Mouse (Mus musculus) heart, embryonic 12.5 days (tissue): Measurements from ENCODE around the gene Abhd10. TPM values are rescaled to one million over a fixed set of nuclear protein-coding genes. Genes with fewer than 3 reads are reported as not detected.

Source experiments
- ATAC-seq: fragments of 200-750 bp; cut with Nextera tagmentation; 2 replicates; pipeline ENCODE4 v1.8.0; 2017; ENCODE audit warnings: moderate TSS enrichment, moderate library complexity; ENCODE audit not compliant: insufficient number of reproducible peaks, low FRiP score
- H3K27ac ChIP-seq: fragments of 300-500 bp; sonication (generic); 2 replicates; pipeline ENCODE4 v1.5.1; 2016; ENCODE audit warnings: mild to moderate bottlenecking, moderate library complexity; ENCODE audit not compliant: poor library complexity, severe bottlenecking
- H3K27me3 ChIP-seq: fragments of 300-500 bp; sonication (generic); replicated peaks from 2 replicates; pipeline ENCODE4 v1.6.1; 2016; ENCODE audit warnings: mild to moderate bottlenecking, moderate library complexity
- H3K36me3 ChIP-seq: fragments of 300-500 bp; sonication (generic); 2 replicates; pipeline ENCODE4 v1.6.1; 2016; ENCODE audit warnings: mild to moderate bottlenecking, moderate library complexity
- H3K4me1 ChIP-seq: fragments of 300-500 bp; sonication (generic); replicated peaks from 2 replicates; pipeline ENCODE4 v1.6.1; 2016; ENCODE audit warnings: mild to moderate bottlenecking
- H3K4me2 ChIP-seq: fragments of 300-500 bp; sonication (generic); 2 replicates; pipeline ENCODE4 v1.6.1; 2016; ENCODE audit warnings: mild to moderate bottlenecking, moderate library complexity
- H3K4me3 ChIP-seq: fragments of 300-500 bp; sonication (generic); 2 replicates; pipeline ENCODE4 v1.5.1; 2016; ENCODE audit warnings: mild to moderate bottlenecking
- H3K9ac ChIP-seq: fragments of 300-500 bp; sonication (generic); 2 replicates; pipeline ENCODE4 v1.6.1; 2016; ENCODE audit warnings: mild to moderate bottlenecking, moderate library complexity
- H3K9me3 ChIP-seq: fragments of 300-500 bp; sonication (generic); replicated peaks from 2 replicates; pipeline ENCODE4 v1.6.1; 2016; ENCODE audit warnings: mild to moderate bottlenecking, moderate library complexity
- WGBS: fragments of 180-500 bp; shearing (Covaris S2); methylation state at CpG from one replicate; pipeline ENCODE4 v1.1.7; 2016; 5-methylcytosine and 5-hydroxymethylcytosine counted together
- polyA plus RNA-seq: library from polyadenylated mRNA; unstranded; fragments of >200 nt; fragmentation: Nextera tagmentation; extraction: Ambion mirVana; gene quantifications from 2 replicates; pipeline ENCODE4 v1.2.1, GENCODE M21; 2016

The Abhd10 gene
- polyA plus RNA-seq, 1 experiment from 2014 or later: 29.1 TPM

DNA sequence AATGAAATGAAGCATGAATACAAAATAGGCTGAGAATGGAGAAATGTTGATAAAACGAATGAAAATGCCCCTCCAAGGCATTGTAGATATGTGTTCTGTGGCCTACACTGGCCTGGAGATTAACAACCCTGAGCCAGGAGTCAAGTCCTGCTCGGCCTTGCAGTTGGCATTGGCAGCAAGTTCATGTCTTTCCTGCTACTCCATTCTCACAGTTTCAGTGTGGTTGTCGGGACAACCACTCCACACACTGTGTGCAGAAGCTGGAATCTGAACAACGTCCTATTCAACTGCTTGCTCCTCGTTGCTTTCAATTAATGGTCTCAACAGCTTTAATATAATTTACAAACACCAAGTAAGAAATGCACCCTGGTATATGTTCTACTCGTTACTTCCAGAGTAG lies 44.8 kb downstream of the Abhd10 start:
- WGBS: 75% methylated on average over 6 of the region's 6 CpGs

GRCm38 (mm10) chr16:45695445-45696160 lies 47.2 kb downstream of the Abhd10 start:
- WGBS: 74% methylated on average over 9 of the region's 9 CpGs
- Histone ChIP-seq H3K9ac (no peak overlapping the region), H3K9me3 (no peaks in the 10 kb centered on the region), H3K4me3 (no peak overlapping the region), H3K36me3 (no peaks in the 10 kb centered on the region), H3K27ac (no peak overlapping the region), H3K27me3 (no peaks in the 10 kb centered on the region), H3K4me1 (no peaks in the 10 kb centered on the region), H3K4me2 (no peak overlapping the region)
- ATAC-seq: no peak

More for the DNA sequence above, 44.8 kb downstream of the Abhd10 start:
- Histone ChIP-seq H3K27ac (no peak overlapping the region), H3K9me3 (no peaks in the 10 kb centered on the region), H3K4me1 (no peaks in the 10 kb centered on the region), H3K36me3 (no peaks in the 10 kb centered on the region), H3K4me2 (no peak overlapping the region), H3K9ac (no peak overlapping the region), H3K4me3 (no peak overlapping the region), H3K27me3 (no peaks in the 10 kb centered on the region)
- ATAC-seq: no peak

DNA sequence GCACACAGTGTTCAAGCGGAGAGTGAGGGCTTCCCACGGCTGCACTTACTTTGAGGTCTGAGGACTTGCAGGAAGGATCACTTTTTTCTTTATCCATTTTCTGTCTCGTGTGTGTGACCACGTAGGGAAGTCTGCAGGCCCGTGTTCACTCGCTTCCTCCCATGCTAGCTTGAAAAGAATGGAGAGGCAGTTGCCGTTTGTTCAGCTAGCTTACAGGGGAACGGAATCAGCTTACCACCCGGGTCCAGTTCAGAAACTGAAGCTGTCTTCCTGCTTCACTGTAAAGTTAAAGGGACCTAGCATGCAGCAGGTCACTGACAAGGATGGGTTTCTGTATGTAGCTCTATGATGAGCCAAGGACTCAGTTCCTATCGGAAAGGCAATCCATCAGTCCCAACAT lies 49.2 kb downstream of the Abhd10 start, which contains the start of gene Tmprss7:
Tmprss7 (minus strand) TSS at position 101 of the 400 bp plus-strand sequence.
- no peak within 1 kb of the TSS for H3K4me3 ChIP-seq
- no peaks in the 10 kb centered on the region for H3K9me3 ChIP-seq
- no peak within 1 kb of the TSS for H3K27ac ChIP-seq
- no peak within 1 kb of the TSS for H3K9ac ChIP-seq
- H3K36me3 ChIP-seq: no peaks in the 10 kb centered on the region
- no peak for ATAC-seq
- no peaks in the 10 kb centered on the region for H3K27me3 ChIP-seq
- no peak within 1 kb of the TSS for H3K4me2 ChIP-seq
- no peaks in the 10 kb centered on the region for H3K4me1 ChIP-seq
- 75% methylated on average over 10 of the region's 10 CpGs for WGBS

- H3K9ac ChIP-seq: no peak overlapping the region
These were observed 49.9 kb downstream of the Abhd10 start for GRCm38 (mm10) chr16:45692851-45693250.

DNA sequence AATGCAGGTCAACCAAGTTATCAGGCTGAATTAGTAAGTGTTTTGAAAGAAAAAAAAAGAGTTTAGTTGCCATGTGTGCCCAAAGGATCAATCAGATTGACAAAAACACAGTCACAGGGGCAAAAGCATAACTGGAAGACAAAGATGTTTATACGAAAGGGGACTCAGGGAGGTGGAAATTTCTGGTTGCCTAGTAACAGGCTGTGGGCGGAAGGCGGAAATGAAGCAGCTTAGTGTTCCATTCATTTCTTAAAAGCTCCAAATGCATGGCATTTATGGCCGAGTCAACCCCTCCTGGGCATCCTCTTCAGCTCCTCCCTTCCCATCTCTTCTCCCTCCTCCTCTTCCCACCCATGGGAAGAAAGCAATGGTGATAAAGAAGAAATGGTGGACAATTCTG lies 52.6 kb downstream of the Abhd10 start:
- H3K4me1 ChIP-seq: no peaks in the 10 kb centered on the region
- H3K9ac ChIP-seq: no peak overlapping the region
- H3K27ac ChIP-seq: no peak overlapping the region
- H3K4me3 ChIP-seq: no peak overlapping the region
- WGBS: 53% methylated on average over 4 of the region's 4 CpGs
- H3K36me3 ChIP-seq: no peaks in the 10 kb centered on the region
- no peaks in the 10 kb centered on the region for H3K27me3 ChIP-seq
- no peak for ATAC-seq
- no peak overlapping the region for H3K4me2 ChIP-seq
- no peaks in the 10 kb centered on the region for H3K9me3 ChIP-seq

More at GRCm38 (mm10) chr16:45692851-45693250, 49.9 kb downstream of the Abhd10 start:
- no peaks in the 10 kb centered on the region for H3K36me3 ChIP-seq
- ATAC-seq: no peak
- H3K4me3 ChIP-seq: no peak overlapping the region
- H3K27ac ChIP-seq: no peak overlapping the region
- no peak overlapping the region for H3K4me2 ChIP-seq
- H3K9me3 ChIP-seq: no peaks in the 10 kb centered on the region
- WGBS: 70% methylated on average over 3 of the region's 3 CpGs
- H3K4me1 ChIP-seq: no peaks in the 10 kb centered on the region
- H3K27me3 ChIP-seq: no peaks in the 10 kb centered on the region

DNA sequence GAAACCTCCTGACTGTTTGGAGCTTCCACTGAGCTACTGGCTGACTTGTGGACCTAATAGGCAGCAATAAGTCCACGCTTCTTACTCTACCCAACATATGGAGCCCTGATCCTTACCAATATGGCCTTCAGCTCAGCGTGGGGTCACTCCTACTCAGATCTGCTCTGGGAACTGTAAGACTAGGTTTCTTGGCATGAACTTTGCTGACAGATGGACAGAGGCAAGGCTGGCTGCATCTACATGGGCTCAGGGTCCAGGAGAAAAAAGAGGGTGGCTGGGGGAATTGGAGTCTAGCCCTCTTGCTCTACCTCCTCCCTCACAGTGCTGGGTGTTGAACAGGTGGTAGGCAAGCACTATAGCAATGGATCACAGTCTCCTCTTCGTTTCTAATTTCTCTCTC lies 55.9 kb downstream of the Abhd10 start:
- Histone ChIP-seq H3K9me3 (no peaks in the 10 kb centered on the region), H3K36me3 (no peaks in the 10 kb centered on the region), H3K27me3 (no peaks in the 10 kb centered on the region), H3K27ac (no peak overlapping the region), H3K4me2 (no peak overlapping the region), H3K4me3 (no peak overlapping the region), H3K9ac (no peak overlapping the region), H3K4me1 (no peaks in the 10 kb centered on the region)
- ATAC-seq: no peak
- WGBS: 68% methylated on average over 3 of the region's 3 CpGs

DNA sequence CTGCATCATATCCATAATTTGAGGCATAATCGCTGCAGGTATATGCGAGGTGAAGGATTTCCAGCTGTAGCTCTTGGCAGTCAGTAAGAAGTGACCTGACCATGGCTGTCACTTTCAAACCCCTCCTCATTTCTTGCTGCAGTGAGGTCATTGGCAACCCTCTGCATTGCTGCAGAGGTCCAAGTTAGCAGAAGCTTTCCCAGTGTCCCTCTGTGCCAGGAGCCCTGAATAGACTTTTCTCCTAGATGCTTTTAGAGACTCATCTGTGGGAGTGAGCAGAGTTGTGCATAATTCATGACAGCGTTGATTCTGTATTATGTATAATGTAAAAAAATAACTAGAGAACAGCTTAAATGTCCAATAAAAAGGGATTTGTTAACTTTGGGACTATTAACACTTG lies 57.5 kb downstream of the Abhd10 start:
- Histone ChIP-seq H3K4me1 (no peaks in the 10 kb centered on the region), H3K9ac (no peak overlapping the region), H3K27ac (no peak overlapping the region), H3K4me3 (no peak overlapping the region), H3K9me3 (no peaks in the 10 kb centered on the region), H3K36me3 (no peaks in the 10 kb centered on the region), H3K27me3 (no peaks in the 10 kb centered on the region), H3K4me2 (no peak overlapping the region)
- no peak for ATAC-seq
- WGBS: 66% methylated on average over 3 of the region's 3 CpGs

- Histone ChIP-seq H3K27me3 (no peaks in the 10 kb centered on the region), H3K4me2 (no peak overlapping the region), H3K27ac (no peak overlapping the region), H3K9ac (no peak overlapping the region), H3K4me3 (no peak overlapping the region), H3K36me3 (no peaks in the 10 kb centered on the region), H3K4me1 (no peaks in the 10 kb centered on the region), H3K9me3 (no peaks in the 10 kb centered on the region)
- 14% methylated on average over 8 of the region's 8 CpGs for WGBS
- no peak for ATAC-seq
These were observed 57.9 kb downstream of the Abhd10 start for GRCm38 (mm10) chr16:45684815-45685214.

Other genes starting within 250 kb of the Abhd10 start
- not detected in 2 replicates for gene Gm609, start 250.0 kb downstream of the Abhd10 start, polyA plus RNA-seq
- gene Gm17783, start 210.9 kb downstream of the Abhd10 start, polyA plus RNA-seq: not detected in 2 replicates
- gene Slc9c1, start 207.6 kb downstream of the Abhd10 start, polyA plus RNA-seq: not detected in 2 replicates
- 0.21 and 0.26 TPM in 2 replicates for gene Gcsam, start 132.6 kb downstream of the Abhd10 start, polyA plus RNA-seq
- gene BC016579, start 88.9 kb downstream of the Abhd10 start, polyA plus RNA-seq: 0.26 and 0.31 TPM in 2 replicates
- not detected in 2 replicates for gene Tmprss7, start 49.3 kb downstream of the Abhd10 start, polyA plus RNA-seq
- gene Tagln3, start 18.3 kb downstream of the Abhd10 start, polyA plus RNA-seq: 10.0 and 10.2 TPM in 2 replicates
- 58.7 and 59.2 TPM in 2 replicates for gene Phldb2, start 210.6 kb upstream of the Abhd10 start, polyA plus RNA-seq